Mouse (Mus musculus) urinary bladder, postnatal 4 days (tissue): Measurements from ENCODE around the gene Spint2.
A peak's percentile ranks its signal among the peaks of the same experiment; 100 is the strongest.

Source experiments
- DNase-seq, 2 experiments: peaks; one replicate each; pipeline ENCODE4 v3.0.0; 2021 to 2022; ENCODE audit warnings: low spot score in 2 of 2

Gene Spint2

DNA sequence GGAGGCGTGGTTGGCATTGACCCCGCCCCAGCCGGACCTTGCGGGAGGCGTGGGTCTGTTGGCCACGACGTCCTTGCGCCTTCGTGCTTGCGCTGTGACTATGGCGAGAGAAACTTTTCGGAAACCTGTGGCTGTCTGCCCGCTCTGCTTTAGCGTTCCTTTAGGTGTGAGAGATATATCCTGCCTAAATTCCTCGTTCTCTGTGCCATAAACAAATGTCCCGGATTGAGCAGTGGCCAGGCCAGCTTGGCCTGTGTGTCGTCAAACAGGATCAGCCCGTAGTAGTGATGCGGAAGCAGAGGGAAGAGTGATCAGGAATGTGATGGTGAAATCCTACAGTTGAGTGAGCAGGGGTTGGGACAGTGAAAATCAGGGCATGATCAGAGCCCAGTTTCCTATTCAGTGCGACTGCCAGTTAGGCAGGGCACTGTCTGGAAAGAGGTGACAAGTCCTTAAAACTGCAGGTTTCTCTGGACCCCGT, 402 bp upstream of the Spint2 start:
- DNase-seq = no peak

- DNase-seq = no peak
Measured at GRCm38 (mm10) chr7:29280801-29281200, 911 bp downstream of the Spint2 start.

DNA sequence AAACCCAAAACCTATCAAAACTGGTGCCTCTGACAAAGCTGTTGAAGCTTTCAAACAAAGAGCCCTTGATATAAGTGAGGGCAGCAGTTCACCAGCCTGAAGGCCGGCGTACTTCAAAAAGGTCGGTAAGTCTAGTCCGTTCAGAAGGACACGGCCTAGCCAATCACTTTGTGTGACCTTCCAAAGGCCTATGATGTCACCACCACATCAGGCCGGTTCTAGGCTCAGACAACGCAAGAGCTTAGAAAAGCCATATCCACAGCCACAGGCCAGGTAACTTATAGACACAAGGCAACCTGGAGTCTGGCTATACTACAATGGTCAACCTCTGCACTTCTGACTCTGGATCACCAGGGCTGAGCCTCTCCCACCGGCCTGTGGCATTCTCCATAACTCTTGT, 1.8 kb downstream of the Spint2 start:
- DNase-seq = no peak

DNA sequence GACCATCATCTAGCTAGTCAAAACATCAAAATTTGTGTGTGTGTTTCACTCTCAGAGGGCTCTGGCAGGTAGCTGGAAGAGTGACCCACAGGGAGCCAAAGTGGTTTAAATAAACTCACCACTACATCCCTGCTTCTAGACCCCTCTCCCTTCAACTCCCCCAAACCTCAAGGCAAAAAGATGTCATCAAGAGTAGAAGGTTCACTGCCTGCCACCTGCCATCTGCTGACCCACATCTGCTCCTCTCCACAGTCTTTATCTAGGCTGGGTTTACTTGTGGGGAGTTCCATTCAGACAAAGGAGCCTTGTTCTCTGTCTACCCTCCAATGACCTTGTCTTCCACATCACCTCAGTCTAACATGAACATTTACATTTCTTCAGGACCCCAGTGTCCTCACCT, 2.5 kb downstream of the Spint2 start:
- DNase-seq = no peak

DNA sequence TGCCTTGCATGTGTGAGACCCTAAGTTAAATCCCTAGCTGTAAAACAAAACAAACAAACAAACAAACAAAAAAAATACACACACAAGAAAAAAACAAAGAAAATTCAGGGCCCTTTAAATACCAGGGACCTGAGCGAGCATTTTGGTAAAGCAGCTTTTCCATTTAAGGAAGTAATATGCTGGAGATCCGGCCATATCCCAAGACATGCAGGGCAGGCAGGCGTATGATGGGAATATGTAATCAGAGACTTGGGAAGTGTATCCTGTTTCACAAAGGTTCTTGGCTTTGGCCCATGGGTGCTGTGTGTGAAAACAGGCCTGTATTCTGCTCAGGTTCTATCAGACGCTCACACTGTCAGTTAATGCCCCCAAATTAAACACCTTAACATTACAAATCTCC, 4.2 kb downstream of the Spint2 start:
- DNase-seq = no peak

- no peak for DNase-seq
Measured at GRCm38 (mm10) chr7:29276715-29277114, 5.0 kb downstream of the Spint2 start.

GRCm38 (mm10) chr7:29271687-29272465, 9.8 kb downstream of the Spint2 start:
- no peak for DNase-seq

DNA sequence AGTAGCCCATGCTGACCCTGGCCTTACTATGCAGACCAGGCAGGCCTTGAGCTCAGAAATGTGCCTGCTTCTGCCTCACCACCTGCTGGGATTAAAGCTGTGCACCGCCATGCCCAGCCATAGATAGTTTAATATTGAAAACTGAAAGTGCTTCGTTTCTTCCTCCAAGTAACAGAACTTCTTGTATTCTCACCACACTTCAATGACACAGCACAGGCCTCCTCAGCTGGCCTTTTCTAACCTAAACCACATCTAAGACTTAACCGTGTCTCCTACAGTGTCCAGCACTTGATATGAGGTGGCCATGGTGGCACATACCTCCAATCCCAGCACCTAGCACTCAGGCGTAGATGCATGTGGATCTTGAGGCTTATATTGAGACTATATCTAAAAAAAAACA, 11.3 kb downstream of the Spint2 start:
- DNase-seq = no peak

- DNase-seq = no peak
Measured at GRCm38 (mm10) chr7:29266931-29267330, 14.8 kb downstream of the Spint2 start.

DNA sequence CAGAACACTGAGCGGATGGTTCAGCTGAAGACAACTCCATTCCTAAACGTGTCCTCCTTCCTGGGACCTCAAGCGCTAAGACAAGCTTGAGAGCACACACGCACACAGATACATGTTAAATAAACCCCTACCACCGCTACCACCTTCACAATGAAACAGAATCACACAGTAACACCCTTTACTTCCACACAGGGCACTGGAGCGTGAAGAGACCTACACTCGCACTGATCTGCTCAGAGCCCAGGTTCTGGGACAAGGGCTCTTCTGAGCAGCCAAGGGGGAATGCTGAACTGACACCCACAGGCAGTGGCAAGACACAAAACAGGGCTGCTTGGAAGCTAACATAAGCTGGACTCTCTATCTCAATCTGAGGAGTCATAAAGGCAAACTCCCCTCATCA, 16.1 kb downstream of the Spint2 start:
- DNase-seq = no peak

DNA sequence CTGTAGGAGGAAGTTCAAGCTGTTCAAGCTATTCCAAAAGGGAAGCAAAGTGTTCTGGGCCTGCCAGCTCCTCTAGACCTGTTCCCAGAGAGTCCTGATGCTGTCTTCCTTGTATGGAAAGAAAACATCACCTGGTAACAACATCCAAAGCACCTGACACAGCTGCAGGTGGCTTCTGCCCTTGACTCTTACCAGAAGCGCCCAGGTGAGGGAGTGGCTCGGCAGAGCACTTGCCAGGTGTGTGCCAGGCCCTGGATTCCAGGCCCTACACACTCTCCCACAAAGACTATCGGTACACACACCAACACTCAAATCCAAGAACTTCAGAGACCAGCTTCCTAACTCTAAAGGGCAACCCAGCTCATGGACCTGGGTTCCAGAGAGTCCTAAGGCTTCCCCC, 17.9 kb downstream of the Spint2 start:
- DNase-seq = no peak

DNA sequence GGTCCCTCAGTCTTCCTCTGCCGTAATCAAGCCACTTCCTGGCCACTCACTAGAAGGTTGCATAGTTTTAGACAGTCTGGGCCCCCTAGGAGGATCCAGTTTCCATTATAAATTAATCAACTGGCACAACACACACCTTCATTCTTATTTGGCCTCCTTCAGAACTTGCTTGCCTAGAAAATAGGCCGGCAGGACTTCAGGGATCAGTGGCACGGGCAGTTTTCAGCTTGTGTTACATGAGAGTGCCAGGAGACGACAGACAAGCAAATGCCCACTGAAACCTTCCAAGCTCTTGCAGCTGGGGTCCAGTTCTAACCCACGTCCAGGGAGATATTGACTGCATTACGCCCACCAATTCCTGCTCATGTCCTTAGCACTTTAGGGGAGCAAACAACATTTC, 19.6 kb downstream of the Spint2 start:
- no peak for DNase-seq

- DNase-seq = no peak
Measured at GRCm38 (mm10) chr7:29259781-29260730, 21.7 kb downstream of the Spint2 start.

- DNase-seq = no peak
Measured at GRCm38 (mm10) chr7:29257368-29257767, 24.3 kb downstream of the Spint2 start.

GRCm38 (mm10) chr7:29255875-29256274, 25.8 kb downstream of the Spint2 start:
- no peak for DNase-seq

GRCm38 (mm10) chr7:29253842-29254241, 27.9 kb downstream of the Spint2 start:
- DNase-seq = no peak

DNA sequence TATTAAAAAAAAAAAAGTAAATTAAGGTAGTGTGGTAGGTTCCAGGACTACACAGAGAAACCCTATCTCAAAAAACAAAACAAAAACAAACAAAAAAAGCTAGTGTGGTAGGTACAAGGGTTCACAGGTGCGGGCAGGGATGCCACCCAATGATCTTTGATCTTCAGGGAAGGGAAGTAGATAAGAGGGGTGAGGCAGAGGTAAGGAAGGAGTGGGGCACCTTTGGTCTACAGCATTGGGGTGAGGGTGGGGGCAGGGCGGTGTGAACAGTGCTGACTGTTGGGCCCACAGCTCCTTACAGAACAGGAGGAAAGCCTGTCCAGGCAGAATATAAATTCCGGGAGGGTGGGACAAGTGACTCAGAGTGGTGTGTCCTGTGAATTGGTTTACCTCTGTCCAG, 30.5 kb downstream of the Spint2 start:
- DNase-seq = peak in 1 of 2 experiments; percentile 55

DNA sequence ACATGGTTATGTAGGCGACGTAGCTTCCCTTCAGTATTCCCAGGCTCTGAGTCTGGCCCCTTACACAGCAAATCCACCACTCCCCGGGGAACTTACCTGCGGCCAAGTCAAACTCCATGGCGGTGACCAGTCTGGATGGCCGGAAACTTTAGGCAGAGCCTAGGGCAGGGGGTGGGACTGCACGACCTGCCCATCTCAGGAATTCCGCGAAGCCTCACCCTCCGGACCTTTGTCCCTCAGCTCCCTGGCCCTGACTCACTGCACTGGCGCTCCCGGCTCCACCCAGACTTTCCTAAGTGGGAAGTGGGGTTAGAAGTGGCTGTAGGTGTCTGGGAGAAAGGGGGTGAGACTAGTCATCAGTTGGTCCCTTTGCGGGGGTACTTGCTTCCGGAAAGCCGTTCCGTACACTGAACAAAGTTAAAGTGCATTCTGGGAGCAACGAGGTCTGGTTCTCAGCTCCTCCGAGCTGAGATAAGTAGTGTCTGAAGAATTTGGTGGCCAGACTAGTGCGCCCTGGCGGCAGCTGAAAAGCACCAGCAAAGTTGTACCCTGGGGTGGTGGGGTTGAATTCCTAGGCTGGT, 33.4 kb downstream of the Spint2 start, which contains the start of gene 2200002D01Rik:
Gene 2200002D01Rik (minus strand): TSS at position 206 of the 581 bp plus-strand sequence.
- DNase-seq = peak in 1 of 2 experiments; percentile 54

- no peak for DNase-seq
Measured at GRCm38 (mm10) chr7:29247706-29248105, 34.0 kb downstream of the Spint2 start.

DNA sequence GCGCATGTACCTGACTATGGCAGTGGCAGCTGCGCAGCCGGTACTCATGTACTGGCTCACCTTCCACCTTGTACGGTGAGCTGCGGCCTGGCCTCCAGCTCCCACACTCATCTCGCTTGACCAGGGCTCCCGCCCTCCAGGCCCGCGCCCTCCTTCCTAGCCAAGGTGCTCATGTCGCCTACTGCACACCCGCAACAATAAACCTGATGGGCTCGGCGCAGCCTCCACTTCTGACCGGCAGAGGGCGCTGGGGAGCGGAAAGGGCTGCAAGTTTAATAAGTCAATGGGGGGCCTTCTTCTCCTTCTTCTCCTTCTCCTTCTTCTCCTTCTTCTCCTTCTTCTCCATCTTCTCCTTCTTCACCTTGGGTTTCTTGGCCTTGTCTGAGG, 34.4 kb downstream of the Spint2 start:
- DNase-seq = peak; percentile 76 to 89

DNA sequence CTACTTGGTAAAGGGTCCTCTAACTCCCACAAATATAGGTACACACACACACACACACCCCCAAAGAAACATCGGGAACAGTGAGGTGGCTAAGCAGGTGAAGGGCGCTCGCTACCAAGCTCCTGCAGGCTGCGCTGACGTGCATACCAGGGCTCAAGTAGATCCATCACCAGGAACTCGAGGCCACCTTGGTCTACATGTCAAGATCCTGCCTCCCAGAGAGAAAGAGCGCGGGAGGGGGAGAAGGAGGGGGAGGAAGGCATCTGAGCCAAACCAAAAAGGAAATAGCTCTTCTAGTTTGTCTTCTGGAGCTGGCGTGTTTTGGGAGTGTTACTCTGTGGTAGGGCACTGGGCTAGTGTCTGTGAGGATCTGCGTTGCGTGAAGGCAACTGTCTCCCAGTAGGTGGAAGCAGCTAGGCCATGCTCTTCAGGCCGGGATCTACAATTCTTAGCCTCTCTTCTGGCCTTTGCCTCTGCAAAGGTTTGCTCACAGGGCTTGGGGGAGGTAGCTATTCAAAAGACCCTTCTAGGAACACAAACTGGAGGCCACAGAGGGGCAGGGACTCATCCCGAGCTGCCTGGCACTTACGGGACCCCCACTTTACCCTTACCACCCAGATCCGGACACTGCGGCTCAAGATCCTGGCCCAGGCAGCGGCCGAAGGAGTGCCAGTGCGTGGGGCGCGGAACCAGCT, 34.9 kb downstream of the Spint2 start:
- DNase-seq = no peak

- no peak for DNase-seq
Measured at GRCm38 (mm10) chr7:29246015-29246414, 35.7 kb downstream of the Spint2 start.
